Mouse (Mus musculus): ENCODE data around the gene Adam19.

- TF ChIP-seq CTCF (IDR thresholded peaks at IDR 0.05; ENCODE audit: borderline replicate concordance, extremely low read depth, insufficient read depth, insufficient read length) (no peak), POLR2A (IDR thresholded peaks at IDR 0.05; ENCODE audit: borderline replicate concordance, extremely low read depth, insufficient read depth, insufficient read length, poor library complexity, severe bottlenecking) (no peak)
Measured at GRCm38 (mm10) chr11:46097062-46097461, 41.3 kb downstream of the Adam19 start.

Data from brain, embryonic 14.5 days (tissue).